Mouse (Mus musculus) right cerebral cortex, postnatal 4 days (tissue): ENCODE data around the gene Hdac9.
"Not testable (repeated sequence)": the region's sequence is repeated elsewhere in the genome, so short reads cannot be mapped to it uniquely, and the experiment has no call there.

Source experiments
- DNase-seq: peaks from one replicate; pipeline ENCODE4 v3.0.0-alpha.2; 2022

Gene Hdac9

DNA sequence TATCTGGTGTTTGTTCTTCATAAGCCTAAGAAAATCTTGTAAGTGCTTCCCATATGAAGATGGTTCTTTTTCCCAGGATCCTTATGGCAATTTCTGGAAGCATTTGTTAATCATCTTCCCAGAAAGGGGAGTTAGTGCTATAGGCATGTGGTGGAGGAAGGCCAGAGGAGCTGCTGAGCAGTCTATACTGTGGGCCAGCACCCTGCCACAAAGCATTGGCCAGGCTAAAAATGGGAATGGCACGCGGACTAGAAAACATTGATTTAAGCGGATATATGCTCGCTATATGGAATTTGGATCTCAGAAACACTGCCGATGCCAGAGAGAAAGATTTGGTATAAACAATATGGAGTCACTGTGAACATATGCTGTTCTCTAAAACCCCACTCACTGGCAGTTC, 435.2 kb downstream of the Hdac9 start:
- DNase-seq = peak; percentile 6

DNA sequence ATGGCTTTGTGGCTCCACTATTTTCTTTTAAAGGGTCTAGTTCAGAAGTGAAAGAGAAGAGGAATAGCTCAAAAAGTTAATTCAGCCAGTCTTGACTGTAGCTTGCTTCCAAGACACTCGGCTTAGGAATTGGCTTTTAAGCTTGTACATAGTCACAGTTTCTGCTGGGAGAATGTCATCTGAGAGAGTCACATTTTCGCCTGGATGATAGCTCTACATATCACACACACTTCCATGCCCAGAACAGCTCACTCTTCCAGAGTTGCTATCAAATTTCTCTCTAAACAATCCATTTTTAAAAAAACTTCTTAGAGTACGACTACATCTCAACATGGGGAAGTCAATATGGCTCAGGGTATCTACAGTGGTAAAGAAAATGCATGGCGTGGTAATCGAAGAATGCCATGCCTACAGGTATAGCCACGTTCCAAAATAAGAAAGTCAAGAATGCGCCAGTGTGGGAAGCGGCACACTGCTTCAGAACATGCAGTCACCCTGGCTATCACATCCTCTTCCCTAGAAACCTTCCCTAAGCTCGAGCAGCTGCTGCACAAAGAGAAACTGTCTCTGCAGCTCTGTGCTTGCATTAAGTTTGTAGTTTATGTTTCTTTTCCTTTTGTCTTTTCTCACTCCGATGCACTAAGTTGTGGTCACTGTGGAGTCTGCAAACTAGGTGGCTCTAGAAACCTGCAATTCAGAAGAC, 443.8 kb downstream of the Hdac9 start:
- DNase-seq = no peak

DNA sequence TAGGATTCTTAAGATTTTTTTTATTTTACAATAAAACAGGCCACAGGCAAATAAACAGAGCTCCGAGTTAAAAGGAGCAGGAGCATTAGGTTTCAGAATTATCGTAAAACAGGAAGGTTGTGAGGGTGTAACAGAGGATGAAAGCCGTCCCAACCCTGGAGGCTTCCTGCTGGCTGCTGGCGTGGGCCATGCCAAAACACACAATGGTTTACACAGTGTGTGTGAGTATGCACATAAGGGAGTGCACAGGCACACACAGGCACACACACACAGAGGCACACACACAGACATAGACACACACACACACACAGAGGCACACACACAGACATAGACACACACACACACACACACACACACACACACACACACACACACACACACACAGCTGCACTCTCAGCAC, 444.4 kb downstream of the Hdac9 start:
- no peak for DNase-seq

DNA sequence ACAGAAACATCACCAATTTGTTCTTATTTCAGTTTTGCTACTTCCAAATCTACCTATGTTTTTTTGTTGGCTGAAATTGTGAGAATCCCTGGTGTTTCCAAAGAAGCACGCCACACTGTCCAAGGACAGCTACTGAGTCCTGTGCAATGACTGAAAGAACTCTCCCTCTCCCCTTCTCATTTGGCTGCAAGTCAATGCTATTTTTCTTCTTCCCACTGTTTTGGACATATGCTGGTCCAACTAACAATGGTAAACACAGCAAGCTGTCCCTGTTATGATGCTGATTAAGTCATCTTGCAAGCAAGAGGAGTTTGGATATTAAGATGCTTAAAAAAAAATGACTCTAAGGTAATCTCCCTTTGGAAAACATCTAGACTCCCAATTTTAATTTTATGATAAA, 455.2 kb downstream of the Hdac9 start:
- DNase-seq = no peak

DNA sequence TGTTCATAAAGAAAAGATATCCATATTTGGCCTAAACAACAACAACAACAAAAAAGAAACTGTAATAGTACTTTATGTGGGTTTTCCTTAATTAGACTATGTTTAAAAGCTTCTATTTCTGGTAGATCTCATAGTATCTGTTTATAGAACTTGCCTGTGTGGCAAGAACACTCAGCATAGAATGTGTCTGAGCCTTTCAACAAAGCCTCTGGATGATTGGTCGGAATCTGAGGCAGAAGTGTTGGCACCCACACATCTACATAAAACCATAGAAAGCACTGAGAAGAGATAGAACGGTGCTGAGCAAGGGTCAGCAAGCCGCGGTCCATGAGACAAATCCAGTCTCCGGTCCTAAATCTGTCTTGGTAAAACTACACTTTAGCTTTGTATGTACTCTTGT, 464.3 kb downstream of the Hdac9 start:
- no peak for DNase-seq

DNA sequence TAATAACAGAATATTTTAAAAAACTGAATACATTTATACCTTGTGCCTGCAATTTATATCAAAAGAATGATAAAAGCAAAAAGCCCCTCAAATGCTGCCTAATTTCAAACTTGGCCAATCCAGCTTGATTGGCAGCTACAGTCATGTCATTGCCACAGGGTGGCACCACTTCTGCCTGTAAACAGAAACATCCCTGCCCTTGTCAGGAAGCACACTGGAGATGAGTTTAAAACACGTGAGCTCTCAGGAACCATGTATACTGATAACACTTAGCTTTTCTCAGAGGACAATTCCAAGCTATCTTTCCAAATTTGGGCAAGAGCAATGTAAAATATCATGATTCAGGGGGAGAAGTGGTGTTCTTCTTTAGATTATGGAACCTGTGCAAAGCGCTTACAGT, 465.7 kb downstream of the Hdac9 start:
- DNase-seq = no peak

DNA sequence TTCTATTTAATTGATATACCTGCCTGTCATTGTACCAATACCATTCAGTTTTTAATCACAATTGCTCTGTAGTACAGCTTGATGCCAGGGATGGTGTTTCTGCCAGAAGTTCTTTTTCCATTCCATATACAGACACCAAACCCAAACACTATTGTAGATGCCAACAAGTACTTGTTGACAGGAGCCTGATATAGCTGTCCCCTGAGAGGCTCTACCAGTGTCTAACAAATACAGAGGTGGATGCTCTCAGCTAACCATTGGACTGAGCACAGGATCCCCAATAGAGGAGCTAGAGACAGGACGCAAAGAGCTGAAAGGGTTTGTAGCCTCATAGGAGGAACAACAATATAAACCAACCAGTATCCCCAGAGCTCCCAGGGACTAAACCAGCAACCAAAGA, 472.2 kb downstream of the Hdac9 start:
- DNase-seq = not testable (repeated sequence)

DNA sequence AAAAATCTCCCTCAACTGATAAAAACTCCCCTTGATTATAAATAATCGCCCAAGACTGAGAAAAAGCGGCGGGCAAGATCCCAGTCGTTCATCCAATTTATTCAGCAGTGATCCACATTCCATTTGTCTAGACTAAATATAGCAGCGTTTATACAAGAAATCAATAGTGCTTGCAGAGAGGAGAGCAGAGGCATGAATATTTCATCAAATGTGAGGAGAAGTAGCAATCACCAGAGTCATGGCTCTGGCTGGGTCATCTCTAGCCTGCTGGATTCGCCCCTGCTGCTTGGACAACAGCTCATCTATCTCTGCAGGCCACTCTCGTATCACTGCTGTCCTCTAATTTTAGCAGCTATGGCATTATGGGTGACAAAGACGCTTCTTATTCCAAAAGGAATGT, 476.0 kb downstream of the Hdac9 start:
- DNase-seq = no peak

DNA sequence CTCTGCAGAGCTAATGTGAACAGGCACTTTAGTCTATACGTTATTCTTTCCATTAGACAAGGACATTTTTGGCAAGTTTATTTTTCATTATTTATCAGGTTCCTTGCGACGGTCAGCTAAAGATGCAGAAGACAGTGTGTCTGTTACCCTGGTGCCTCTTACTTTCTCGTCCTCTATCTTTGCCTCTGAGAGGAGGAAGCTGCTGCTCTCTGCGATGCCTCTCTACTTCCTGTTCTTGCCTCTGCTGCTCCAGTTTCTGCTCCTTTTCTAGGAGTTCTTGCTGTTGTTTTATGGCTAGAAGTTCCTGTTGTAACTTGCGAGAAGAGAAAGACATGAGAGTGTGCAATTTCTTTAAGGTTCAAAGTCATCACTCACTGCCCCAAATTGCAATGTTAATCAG, 484.0 kb downstream of the Hdac9 start:
- no peak for DNase-seq

DNA sequence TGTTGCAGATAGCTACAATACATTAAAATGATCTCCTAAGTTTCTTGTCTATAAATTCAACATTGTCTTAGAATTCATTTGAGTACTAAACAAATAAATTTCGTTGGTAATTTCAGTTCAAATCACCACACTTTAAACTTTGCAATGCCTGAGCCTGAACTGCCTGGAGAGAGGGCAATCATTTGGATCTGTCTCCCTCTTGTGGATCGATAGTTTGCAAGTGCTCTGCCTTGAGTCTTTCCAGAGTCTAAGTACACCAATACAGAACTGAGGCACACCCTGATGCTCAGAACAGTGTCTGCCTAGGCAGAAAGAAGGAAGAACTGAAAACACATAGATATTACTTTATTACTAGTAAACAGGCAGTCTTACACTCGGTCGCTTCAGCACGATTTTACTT, 484.4 kb downstream of the Hdac9 start:
- no peak for DNase-seq

DNA sequence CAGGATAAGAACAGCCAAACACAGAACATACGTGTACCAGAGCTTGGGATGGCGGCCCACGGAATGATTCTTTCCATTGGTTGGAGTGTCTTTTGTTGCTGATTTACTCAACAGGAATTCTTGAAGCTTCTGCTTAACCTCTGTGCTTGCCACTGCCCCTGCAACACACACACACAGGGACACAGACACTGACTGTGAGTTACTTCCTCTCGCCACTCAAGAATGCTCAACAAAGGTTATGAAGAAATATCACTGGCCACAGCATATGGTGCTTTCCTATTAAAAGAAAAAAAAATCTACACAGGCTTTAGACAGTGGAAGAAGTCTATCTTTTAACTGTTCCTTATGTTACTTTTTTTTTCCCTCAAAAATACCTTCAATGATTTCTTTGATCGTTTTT, 485.1 kb downstream of the Hdac9 start:
- no peak for DNase-seq

DNA sequence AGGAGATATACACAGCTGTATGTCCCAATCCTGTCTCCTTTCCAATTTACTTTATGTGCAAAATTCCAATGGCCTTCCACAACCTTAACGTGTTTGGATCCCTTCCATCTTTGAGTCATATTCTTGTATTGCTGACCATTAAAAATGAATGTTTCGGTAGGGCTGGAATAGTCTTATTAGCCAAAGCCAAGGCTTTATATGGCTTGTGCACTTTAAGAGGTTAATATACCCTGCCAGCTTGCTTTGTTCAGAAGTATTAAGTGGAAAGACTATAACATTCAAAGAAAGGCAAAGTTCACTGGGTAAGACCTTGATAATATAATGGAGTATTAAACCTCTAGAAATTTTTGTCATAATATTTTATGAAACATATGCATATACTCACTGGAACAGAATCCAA, 491.4 kb downstream of the Hdac9 start:
- no peak for DNase-seq

DNA sequence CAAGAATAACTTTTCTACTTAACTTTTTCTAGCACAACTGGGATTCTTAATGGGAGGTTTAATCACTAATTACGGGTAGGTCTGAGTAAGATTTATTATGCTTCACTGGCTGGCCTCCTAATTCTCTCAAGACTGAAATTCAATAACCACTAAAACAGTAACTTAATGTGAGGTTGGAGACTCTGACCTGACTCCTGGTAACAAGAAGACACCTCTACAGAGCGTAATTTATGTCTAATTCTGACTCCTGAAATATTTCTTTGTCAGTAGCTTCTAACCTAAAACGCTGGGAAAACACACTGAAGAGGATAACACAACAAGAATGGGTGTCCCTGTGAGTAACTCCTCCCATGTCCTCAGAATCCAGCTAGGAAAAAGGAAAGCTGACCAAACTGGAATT, 508.8 kb downstream of the Hdac9 start:
- DNase-seq = no peak

DNA sequence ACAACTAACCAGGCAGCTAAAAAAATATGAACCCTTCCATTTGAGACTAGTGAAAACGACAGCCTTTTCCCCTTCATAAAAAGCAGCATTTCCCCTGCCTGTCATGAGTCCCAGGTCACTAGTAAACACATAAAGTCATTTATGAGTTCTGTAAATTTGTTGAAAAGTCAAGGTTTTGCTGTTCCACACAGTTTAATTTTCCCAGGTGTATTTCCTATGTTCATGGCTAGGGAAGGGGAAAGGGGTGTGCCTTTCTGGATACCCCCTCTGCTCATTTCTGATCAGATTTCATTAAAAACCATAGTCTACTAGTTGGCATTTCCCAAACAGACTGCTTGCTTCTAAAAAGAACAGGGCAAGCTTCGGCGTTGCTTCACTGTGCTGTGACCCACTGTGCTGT, 509.8 kb downstream of the Hdac9 start:
- no peak for DNase-seq

DNA sequence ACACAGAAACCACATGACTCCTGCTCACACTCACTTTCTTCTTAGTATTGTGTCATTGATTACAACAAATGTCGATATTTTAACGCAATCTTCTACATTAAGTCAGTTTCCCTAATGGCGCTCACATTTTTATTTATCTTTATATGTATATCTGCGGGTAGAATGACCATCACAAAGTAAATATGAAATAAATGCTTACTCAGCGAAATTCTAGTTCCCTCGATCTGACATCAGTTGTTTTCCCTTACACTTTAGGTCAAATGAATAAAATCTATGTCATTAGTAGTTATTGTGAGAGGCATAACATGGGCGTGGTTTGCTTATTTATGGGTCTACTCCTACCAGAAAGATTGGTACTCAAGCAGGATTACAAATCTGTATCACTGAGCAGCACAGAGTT, 514.8 kb downstream of the Hdac9 start:
- no peak for DNase-seq

DNA sequence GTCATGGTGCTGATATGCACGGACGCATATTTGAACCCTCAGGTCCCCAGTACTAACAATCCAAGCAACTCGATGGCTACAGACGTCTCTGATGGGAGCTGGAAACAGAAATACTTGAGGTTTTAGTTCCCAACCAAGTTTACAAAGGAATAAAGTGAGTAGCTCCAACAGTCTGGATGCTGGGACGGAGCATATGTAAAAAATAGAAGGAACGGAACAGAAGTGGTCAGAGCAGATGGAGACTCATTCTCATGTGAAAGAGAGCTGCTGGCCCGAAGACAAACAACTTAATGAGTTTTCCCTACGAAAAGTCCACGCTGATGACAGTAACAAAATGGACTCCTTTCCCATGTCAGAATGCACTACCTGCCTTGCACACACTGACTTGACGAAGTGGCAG, 518.3 kb downstream of the Hdac9 start:
- DNase-seq = no peak

DNA sequence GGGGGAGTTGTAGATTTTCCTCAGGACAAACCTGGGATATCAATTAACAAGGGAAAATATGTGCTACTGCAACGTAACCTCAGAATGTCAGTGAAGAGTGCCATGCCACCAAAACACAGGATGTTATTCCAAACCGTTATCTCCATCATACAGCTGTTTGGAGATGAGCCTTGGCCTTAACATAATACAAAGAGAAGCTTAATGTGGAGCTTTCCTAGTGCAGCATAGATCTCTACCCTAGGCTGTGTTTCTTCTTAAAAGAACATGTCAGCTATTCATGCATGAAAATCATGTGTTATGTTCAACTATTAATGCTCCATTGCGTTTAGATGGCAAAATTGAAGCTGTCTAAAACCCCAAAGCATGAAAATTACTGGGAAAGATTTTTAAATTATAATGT, 522.6 kb downstream of the Hdac9 start:
- DNase-seq = no peak

DNA sequence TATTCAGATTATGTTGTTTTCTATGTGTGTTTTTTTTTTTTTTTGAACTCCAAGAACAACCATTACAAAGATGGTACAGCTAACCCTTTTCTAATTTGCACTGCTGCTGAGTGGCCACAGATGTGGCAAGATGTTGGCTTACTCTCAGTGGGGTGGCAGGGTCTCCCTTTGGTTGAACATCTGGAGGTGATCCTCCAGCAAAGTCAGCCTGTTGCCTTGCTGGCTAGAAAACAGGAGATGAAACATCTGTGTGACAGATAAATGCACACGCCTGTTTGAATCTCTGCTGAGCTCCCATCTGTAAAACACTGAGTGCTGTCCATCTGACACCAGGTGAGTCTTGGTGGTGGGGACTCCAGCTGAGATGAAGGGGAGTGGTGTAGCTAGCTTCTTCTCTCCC, 537.2 kb downstream of the Hdac9 start:
- no peak for DNase-seq

DNA sequence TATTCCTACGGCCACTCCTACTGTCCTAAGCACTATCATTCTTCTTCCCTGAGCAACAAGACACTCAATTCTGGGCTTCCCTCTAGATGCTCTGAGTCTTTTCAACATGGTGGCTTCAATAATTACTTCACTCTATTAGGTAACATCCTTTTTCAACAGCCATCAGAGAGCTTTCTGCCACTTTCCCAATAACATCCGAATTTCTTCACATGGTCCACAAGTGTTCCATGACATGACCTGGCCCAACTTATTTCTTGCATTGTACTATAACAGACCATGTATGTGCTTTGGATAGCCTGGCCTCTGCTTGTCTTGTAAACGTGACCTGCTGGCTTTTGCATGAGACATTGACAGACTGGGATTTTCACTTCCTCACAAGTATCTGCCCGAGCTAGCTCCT, 538.3 kb downstream of the Hdac9 start:
- DNase-seq = no peak

DNA sequence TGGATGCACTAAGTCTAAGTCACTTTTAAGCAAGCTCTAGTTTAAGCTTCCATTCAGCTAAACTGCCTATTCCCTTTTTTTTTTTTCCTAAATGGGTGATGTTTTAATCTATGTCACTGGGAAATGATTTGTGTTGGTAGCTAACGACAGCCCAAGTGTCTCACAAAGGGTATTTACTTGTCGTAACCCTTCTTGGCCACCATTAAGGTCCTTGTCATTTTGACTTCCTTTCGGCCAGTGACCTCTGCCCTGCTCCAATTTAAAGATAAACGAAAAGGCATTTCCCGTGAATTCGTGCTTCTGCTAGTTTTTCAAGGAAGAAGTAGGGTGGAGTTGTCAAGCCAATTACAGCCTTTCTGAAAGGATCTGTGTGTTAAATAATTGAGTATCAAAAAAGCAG, 565.0 kb downstream of the Hdac9 start:
- no peak for DNase-seq

DNA sequence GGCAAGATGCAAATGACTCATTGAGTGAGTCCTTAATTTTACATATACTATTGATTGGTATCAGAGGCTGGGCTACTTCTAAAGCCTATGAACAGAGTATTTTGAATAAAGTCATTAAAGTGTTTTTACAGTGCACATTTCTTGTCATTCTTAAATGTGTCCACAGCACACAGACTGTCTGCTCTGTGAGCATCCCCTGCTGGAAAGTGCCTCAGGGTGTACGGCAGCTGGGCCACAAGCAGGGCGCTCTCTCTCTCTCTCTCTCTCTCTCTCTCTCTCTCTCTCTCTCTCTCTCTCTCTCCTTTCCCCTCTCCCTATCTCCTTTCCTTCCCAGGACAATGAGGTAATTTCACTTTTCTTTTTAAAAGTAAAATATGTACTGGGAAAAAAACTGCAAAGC, 569.4 kb downstream of the Hdac9 start:
- DNase-seq = no peak

DNA sequence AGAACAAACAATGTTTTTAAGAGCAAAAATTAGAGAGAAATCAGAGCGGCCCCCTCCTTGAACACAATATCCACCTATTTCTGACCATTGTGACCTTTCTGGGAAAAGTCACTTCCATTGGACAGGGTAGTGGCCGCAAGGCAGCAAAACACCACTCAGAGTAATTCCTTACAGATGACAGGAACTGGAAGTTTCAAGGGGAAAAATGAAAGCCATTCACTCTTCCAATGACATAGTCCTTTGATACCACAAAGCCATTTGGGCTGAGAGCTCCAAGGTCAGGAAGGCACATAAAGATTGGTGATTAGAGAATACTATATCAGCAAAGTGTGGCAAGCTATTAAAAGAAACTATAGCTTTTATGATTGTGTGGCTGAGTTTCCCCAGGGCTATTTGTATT, 574.1 kb downstream of the Hdac9 start:
- DNase-seq = no peak

DNA sequence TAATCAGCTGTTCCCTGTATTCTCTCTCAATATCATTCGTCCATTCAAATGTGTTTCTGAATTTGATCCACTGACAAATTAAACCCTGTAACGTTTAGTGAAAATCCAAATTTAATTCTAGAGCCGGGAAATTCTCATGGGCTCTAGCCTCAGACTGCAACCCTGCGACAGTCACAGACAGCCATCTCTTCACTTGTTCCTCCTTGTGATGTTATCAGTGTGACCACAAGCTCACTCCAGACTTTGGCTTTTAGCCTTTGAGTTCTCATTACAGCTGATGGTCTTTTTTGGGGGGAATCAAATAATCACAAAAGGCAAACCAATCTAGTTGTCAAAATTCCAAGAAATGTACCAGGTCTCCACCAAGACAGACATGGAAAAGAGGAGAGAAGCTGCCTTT, 578.0 kb downstream of the Hdac9 start:
- no peak for DNase-seq

DNA sequence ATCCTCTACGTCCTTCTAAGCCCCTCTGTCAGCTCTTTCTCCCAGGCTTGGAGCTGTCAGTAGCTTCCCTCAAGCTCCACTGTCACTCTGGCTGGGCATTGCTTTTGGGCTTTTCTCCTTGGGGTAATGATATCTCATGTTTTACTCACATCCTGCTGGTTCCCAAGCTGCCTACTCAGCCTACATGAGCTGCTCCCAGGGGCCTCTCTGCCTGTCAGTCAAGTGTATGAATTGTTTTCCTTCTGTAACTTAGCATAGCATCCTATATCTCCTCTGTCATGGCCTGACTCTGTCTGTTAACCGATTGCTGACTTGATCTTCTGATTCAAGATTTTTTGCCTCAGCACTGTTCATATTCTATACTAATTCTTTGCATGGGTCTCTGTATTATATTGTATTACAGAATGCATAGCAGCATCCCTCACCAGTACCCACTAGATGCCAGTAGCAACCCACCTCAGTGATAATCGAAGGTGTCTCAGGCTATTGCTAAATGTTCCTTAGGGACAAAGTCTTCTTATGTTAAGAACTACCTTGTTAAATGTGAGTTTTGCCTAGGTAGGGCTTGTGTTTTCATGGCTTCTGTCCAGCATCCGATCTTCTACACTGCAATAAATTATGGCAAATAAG, 582.3 kb downstream of the Hdac9 start:
- DNase-seq = no peak

DNA sequence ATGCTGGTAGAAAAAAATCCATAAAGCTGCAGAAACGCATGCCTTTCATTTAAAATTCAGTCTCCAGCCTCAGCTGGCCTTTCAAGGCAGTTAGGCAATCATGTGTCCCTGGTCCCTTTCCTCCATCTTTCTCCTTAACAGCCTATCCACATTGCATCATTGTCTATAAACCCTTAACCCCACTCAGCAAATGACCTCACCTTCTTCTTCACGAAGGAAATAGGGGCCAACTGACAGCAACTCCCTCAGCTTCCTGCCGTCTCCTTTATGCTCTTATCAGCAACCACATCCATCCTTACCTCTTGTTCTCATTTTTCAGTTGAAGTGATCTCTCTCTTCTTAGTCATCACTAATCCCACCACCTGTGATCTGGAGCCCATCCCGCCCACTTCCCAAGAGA, 584.0 kb downstream of the Hdac9 start:
- no peak for DNase-seq
